ENCODE assay signal across 12 mouse cellular contexts in genomic region chr15:6278606-6279468, GRCm38 (mm10). TPM values are rescaled to one million over a fixed set of nuclear protein-coding genes. Genes with fewer than 3 reads are reported as not detected.
DNase-seq lines count a peak whose midpoint lies in the region; ATAC-seq and TF ChIP-seq lines count a peak whose summit lies in the region.
"Had no signal": no experiment of that assay in that cellular context is flagged by ENCODE, and none has a peak within 500 bp of the region (broad histone marks: within the 10 kb centered on the region; RNA-seq: fewer than 3 reads in every experiment).

No protein-coding gene starts in this region.

- peak; percentile 74 for DNase-seq in kidney, postnatal 0 days (ENCODE audit: low spot score)
- no peak for DNase-seq in kidney, postnatal 10 days
- peak; percentile 3 for DNase-seq in heart, postnatal 25 days (ENCODE audit: low spot score)
- DNase-seq in skeletal muscle tissue, adult 2 months (ENCODE audit: low read depth, low spot score) = peak; percentile 70
- DNase-seq in thymus, postnatal 10 days (ENCODE audit: low spot score in 2 of 2) = no peak
- no peak for DNase-seq in ovary, postnatal 36 days (ENCODE audit: low spot score)
- DNase-seq: cerebellum, adult 18-20 months; layer of hippocampus, adult 9-11 months; retina, postnatal 1 day; thymus, postnatal 14 days had no signal

- intact Hi-C loops in heart, postnatal 25 days (cut with DNase I) = loop anchor here (5.0 kb wide), 1 partner anchor 37 kb away; no protein-coding TSS in a partner anchor

- 40% methylated on average over 11 of the region's 11 CpGs for WGBS in kidney, postnatal 0 days

- H3K9ac ChIP-seq in kidney, postnatal 0 days (ENCODE audit: low read depth, low read length) = no peak overlapping the region

- no peaks in the 10 kb centered on the region for H3K36me3 ChIP-seq in kidney, postnatal 0 days (ENCODE audit: insufficient read depth, low read length)

- no peak for TF ChIP-seq CTCF in kidney, postnatal 0 days (IDR thresholded peaks at IDR 0.05; ENCODE audit: low read depth)
- TF ChIP-seq CTCF in embryonic fibroblast, embryonic 13.5 days (IDR thresholded peaks at IDR 0.05; ENCODE audit: borderline replicate concordance, insufficient read depth, low read length) = no peak

- peak overlapping the region; percentile 10; the same call in 1 of the 2 replicates for H3K4me2 ChIP-seq in kidney, postnatal 0 days (ENCODE audit: low read length)

- no peaks in the 10 kb centered on the region for H3K9me3 ChIP-seq in kidney, postnatal 0 days (replicated peaks; ENCODE audit: low read length)

- no peak for ATAC-seq in kidney, postnatal 0 days (replicated peaks; ENCODE audit: low FRiP score, low read depth)

- no peaks in the 10 kb centered on the region for H3K27me3 ChIP-seq in kidney, postnatal 0 days (ENCODE audit: insufficient read depth, low read length)

- peaks cover 6% of the 10 kb centered on the region; the same call in 1 of the 2 replicates for H3K4me1 ChIP-seq in kidney, postnatal 0 days (replicated peaks; ENCODE audit: insufficient read depth, low read length)
- H3K4me1 ChIP-seq in embryonic fibroblast, embryonic 13.5 days (ENCODE audit: control insufficient read depth, insufficient read depth, low read length) = peaks cover 2% of the 10 kb centered on the region

- H3K27ac ChIP-seq in kidney, postnatal 0 days = peak overlapping the region; percentile 26; the same call in 1 of the 2 replicates
- peak overlapping the region; percentile 38 for H3K27ac ChIP-seq in embryonic fibroblast, embryonic 13.5 days (ENCODE audit: insufficient read depth, low read length)

- H3K4me3 ChIP-seq in kidney, postnatal 0 days (replicated peaks; ENCODE audit: low read depth, low read length) = no peak overlapping the region
- no peak overlapping the region for H3K4me3 ChIP-seq in embryonic fibroblast, embryonic 13.5 days (ENCODE audit: insufficient read depth, low read length)

- TF ChIP-seq POLR2A in embryonic fibroblast, embryonic 13.5 days (IDR thresholded peaks at IDR 0.05; ENCODE audit: low read depth, low read length) = no peak

RNA-seq across cellular contexts. Expression of gene Dab2, which starts 20.8 kb away (rescaled TPM):
- polyA plus RNA-seq in kidney, postnatal 0 days (2015; fragmentation: Nextera tagmentation; extraction: Ambion mirVana) = 94.5 and 106 TPM in 2 replicates
- 59.1 and 86.6 TPM in 2 replicates for polyA plus RNA-seq in embryonic fibroblast, embryonic 13.5 days (2011; ENCODE audit: insufficient read length, low read depth, missing spikeins)
- total RNA-seq in heart, postnatal 25 days (2021) = 10 to 100 TPM; 34.2 to 37.5 TPM
- total RNA-seq: megakaryocyte-erythroid progenitor cell, adult 5-6 weeks had no signal

Comparison
In these comparisons a context has a peak if more than half of its experiments do, and no peak if none do; other contexts are left out.
1. DNase-seq: peak in kidney, postnatal 0 days (single experiment), heart, postnatal 25 days (single experiment) and skeletal muscle tissue, adult 2 months (single experiment); none in kidney, postnatal 10 days (single experiment), thymus, postnatal 10 days (0 of 2) and ovary, postnatal 36 days (single experiment).